Mouse (Mus musculus): ENCODE measurements around the gene Plce1.

- TF ChIP-seq POLR2A (IDR thresholded peaks at IDR 0.05; ENCODE audit: borderline replicate concordance, low read depth, low read length) (no peak), CTCF (IDR thresholded peaks at IDR 0.05; ENCODE audit: low read depth, low read length) (no peak)
Observed at GRCm38 (mm10) chr19:38693769-38694168, 212.9 kb downstream of the Plce1 start.
